Mouse (Mus musculus) heart, adult 11 months (tissue): ENCODE data around the gene Sptlc2.
"Not testable (repeated sequence)": the region's sequence is repeated elsewhere in the genome, so short reads cannot be mapped to it uniquely, and the experiment has no call there.

Experiments
- DNase-seq: peaks from one replicate; pipeline ENCODE4 v3.0.0; 2022

Gene Sptlc2

GRCm38 (mm10) chr12:87330213-87330612, 57.9 kb downstream of the Sptlc2 start:
- peak; percentile 17 for DNase-seq

GRCm38 (mm10) chr12:87328025-87328424, 60.1 kb downstream of the Sptlc2 start:
- peak; percentile 43 for DNase-seq

GRCm38 (mm10) chr12:87327610-87328009, 60.5 kb downstream of the Sptlc2 start:
- peak; percentile 46 for DNase-seq

GRCm38 (mm10) chr12:87325452-87325851, 62.7 kb downstream of the Sptlc2 start:
- DNase-seq: no peak

- DNase-seq: no peak
Observed at GRCm38 (mm10) chr12:87319229-87319628, 68.9 kb downstream of the Sptlc2 start.

- DNase-seq: no peak
Observed at GRCm38 (mm10) chr12:87317951-87318350, 70.2 kb downstream of the Sptlc2 start.

- DNase-seq: peak; percentile 10
Observed at GRCm38 (mm10) chr12:87313098-87313497, 75.1 kb downstream of the Sptlc2 start.

- not testable (repeated sequence) for DNase-seq
Observed at GRCm38 (mm10) chr12:87306584-87306844, 81.6 kb downstream of the Sptlc2 start.

GRCm38 (mm10) chr12:87305767-87306583, 82.2 kb downstream of the Sptlc2 start:
- DNase-seq: no peak

GRCm38 (mm10) chr12:87301189-87301588, 87.0 kb downstream of the Sptlc2 start:
- DNase-seq: no peak

GRCm38 (mm10) chr12:87300441-87300690, 87.8 kb downstream of the Sptlc2 start:
- DNase-seq: peak; percentile 91

GRCm38 (mm10) chr12:87299657-87300440, 88.3 kb downstream of the Sptlc2 start, which contains the start of gene Ism2:
Gene Ism2 (minus strand): TSS chr12:87299705.
- DNase-seq: peak; percentile 90

GRCm38 (mm10) chr12:87299037-87299656, 89.0 kb downstream of the Sptlc2 start:
- DNase-seq: peak; percentile 91

- no peak for DNase-seq
Observed at GRCm38 (mm10) chr12:87293934-87294333, 94.2 kb downstream of the Sptlc2 start.

- DNase-seq: no peak
Observed at GRCm38 (mm10) chr12:87289100-87289499, 99.1 kb downstream of the Sptlc2 start.

GRCm38 (mm10) chr12:87284726-87285125, 103.4 kb downstream of the Sptlc2 start:
- no peak for DNase-seq

GRCm38 (mm10) chr12:87284268-87284667, 103.9 kb downstream of the Sptlc2 start:
- no peak for DNase-seq

- DNase-seq: no peak
Observed at GRCm38 (mm10) chr12:87283706-87284105, 104.4 kb downstream of the Sptlc2 start.

GRCm38 (mm10) chr12:87282743-87283142, 105.4 kb downstream of the Sptlc2 start:
- no peak for DNase-seq

GRCm38 (mm10) chr12:87281766-87282165, 106.4 kb downstream of the Sptlc2 start:
- no peak for DNase-seq

- DNase-seq: no peak
Observed at GRCm38 (mm10) chr12:87279879-87280278, 108.3 kb downstream of the Sptlc2 start.

GRCm38 (mm10) chr12:87279350-87279749, 108.8 kb downstream of the Sptlc2 start:
- no peak for DNase-seq

GRCm38 (mm10) chr12:87278118-87278730, 109.9 kb downstream of the Sptlc2 start:
- DNase-seq: peak; percentile 93

GRCm38 (mm10) chr12:87277251-87277650, 110.9 kb downstream of the Sptlc2 start:
- not testable (repeated sequence) for DNase-seq
